Mouse (Mus musculus) midbrain, postnatal 0 days (tissue): Measurements from ENCODE around the gene Rbfox1. TPM values are rescaled to one million over a fixed set of nuclear protein-coding genes. Genes with fewer than 3 reads are reported as not detected.
A peak's percentile ranks its signal among the peaks of the same experiment; 100 is the strongest.

Experiments
- ATAC-seq: fragments of 200-750 bp; cut with Nextera tagmentation; 2 replicates; pipeline ENCODE4 v1.8.0; 2017; ENCODE audit warnings: moderate number of reproducible peaks, mild to moderate bottlenecking, moderate TSS enrichment, moderate library complexity; ENCODE audit not compliant: low FRiP score
- DNase-seq: peaks from one replicate; pipeline ENCODE4 v3.0.0-alpha.2; 2015; ENCODE audit warnings: low spot score
- H3K27ac ChIP-seq: fragments of 300-500 bp; sonication (generic); 2 replicates; pipeline ENCODE4 v1.5.1; 2014; ENCODE audit warnings: low read depth, mild to moderate bottlenecking, low read length, mixed read lengths
- H3K27me3 ChIP-seq: fragments of 300-500 bp; sonication (generic); 2 replicates; pipeline ENCODE4 v1.6.1; 2014; ENCODE audit warnings: low read length, control low read depth, mixed read lengths; ENCODE audit not compliant: insufficient read depth
- H3K36me3 ChIP-seq: fragments of 300-500 bp; sonication (generic); 2 replicates; pipeline ENCODE4 v1.6.1; 2014; ENCODE audit warnings: low read length, control low read depth, mixed read lengths; ENCODE audit not compliant: insufficient read depth
- H3K4me1 ChIP-seq: fragments of 300-500 bp; sonication (generic); 2 replicates; pipeline ENCODE4 v1.6.1; 2014; ENCODE audit warnings: mild to moderate bottlenecking, control low read depth, antibody characterized with exemption, low read length, mixed read lengths; ENCODE audit not compliant: insufficient read depth
- H3K4me2 ChIP-seq: fragments of 300-500 bp; sonication (generic); 2 replicates; pipeline ENCODE4 v1.6.1; 2014; ENCODE audit warnings: low read depth, mild to moderate bottlenecking, low read length, mixed read lengths; ENCODE audit not compliant: poor library complexity, severe bottlenecking
- H3K4me3 ChIP-seq: fragments of 300-500 bp; sonication (generic); 2 replicates; pipeline ENCODE4 v1.5.1; 2014; ENCODE audit warnings: low read depth, mild to moderate bottlenecking, low read length, moderate library complexity
- H3K9ac ChIP-seq: fragments of 300-500 bp; sonication (generic); replicated peaks from 2 replicates; pipeline ENCODE4 v1.6.1; 2014; ENCODE audit warnings: mild to moderate bottlenecking, low read length, moderate library complexity, mixed read lengths; ENCODE audit not compliant: poor library complexity, severe bottlenecking
- H3K9me3 ChIP-seq: fragments of 300-500 bp; sonication (generic); 2 replicates; pipeline ENCODE4 v1.6.1; 2016; ENCODE audit warnings: low read length, control low read depth
- CTCF ChIP-seq: IDR thresholded peaks from 2 replicates; pipeline ENCODE4 v1.5.1; 2016; ENCODE audit warnings: antibody characterized with exemption, mild to moderate bottlenecking
- WGBS: fragments of 180-500 bp; shearing (Covaris S2); extraction: QIAGEN DNeasy Blood & Tissue Kit; methylation state at CpG from one replicate; pipeline ENCODE4 v1.1.7; 2014; 5-methylcytosine and 5-hydroxymethylcytosine counted together
- polyA plus RNA-seq: library from polyadenylated mRNA; unstranded; fragments of >200 nt; fragmentation: Nextera tagmentation; extraction: Ambion mirVana; gene quantifications from 2 replicates; pipeline ENCODE4 v1.2.1, GENCODE M21; 2015
- total RNA-seq: library from RNA; depleted of rRNA; stranded (reverse); fragments of >200 nt; gene quantifications from 2 replicates; pipeline ENCODE4 v1.2.3, GENCODE M21; 2014

The Rbfox1 gene
- total and polyA plus RNA-seq, 2 experiments from 2014 or later, result 142 to 242 TPM

DNA sequence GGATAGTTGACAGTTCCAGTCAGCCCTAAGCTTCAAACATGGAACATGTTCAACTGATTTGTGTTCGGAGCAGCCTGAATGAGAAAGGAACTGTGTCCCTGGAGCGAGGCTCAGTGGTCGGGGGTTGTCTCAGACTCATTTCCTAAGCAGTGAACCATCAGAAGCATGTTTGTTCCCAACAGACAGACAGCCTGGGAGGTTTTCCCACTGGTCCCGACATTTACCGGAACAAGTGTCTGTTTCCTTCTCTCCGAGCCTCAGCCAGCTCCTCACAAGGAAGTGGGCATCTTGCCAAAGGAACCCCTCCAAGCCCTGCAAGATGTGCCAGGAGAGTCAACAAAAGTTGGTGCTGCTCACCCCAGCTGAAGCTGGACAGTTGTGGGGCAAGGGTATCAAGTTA, 1022.4 kb downstream of the Rbfox1 start:
- no peak for TF ChIP-seq CTCF
- 56% methylated on average over 6 of the region's 6 CpGs for WGBS
- Histone ChIP-seq H3K27ac (no peak overlapping the region), H3K9me3 (no peaks in the 10 kb centered on the region), H3K4me3 (no peak overlapping the region), H3K27me3 (no peaks in the 10 kb centered on the region), H3K36me3 (no peaks in the 10 kb centered on the region), H3K4me1 (no peaks in the 10 kb centered on the region), H3K9ac (no peak overlapping the region), H3K4me2 (no peak overlapping the region)
- no peak for ATAC-seq
- DNase-seq, result peak; percentile 54

DNA sequence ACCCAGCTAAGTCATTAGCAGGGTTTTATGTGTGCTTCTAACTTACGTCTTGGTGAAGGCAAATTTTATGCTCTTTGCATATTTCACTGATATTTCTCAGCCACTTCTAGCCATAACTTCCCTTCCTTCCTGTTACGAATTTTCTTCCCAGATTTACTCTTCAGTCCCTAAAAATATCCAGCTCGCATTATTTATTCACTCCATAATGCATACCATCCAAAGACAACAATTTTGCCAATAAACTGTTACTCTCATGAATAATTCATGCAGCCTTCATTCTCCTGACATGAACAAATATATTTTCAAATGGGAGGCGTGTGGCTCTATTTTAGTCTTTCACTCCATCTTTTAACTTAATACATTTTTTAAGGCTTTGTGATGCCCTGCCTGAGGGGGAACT, 1029.4 kb downstream of the Rbfox1 start:
- WGBS, result 51% methylated on average over 4 of the region's 4 CpGs
- H3K36me3 ChIP-seq, result no peaks in the 10 kb centered on the region
- H3K4me3 ChIP-seq, result no peak overlapping the region
- no peak overlapping the region for H3K27ac ChIP-seq
- no peaks in the 10 kb centered on the region for H3K9me3 ChIP-seq
- ATAC-seq, result no peak
- H3K9ac ChIP-seq, result no peak overlapping the region
- no peak overlapping the region for H3K4me2 ChIP-seq
- TF ChIP-seq CTCF, result no peak
- H3K27me3 ChIP-seq, result no peaks in the 10 kb centered on the region
- H3K4me1 ChIP-seq, result no peaks in the 10 kb centered on the region
- DNase-seq, result no peak

DNA sequence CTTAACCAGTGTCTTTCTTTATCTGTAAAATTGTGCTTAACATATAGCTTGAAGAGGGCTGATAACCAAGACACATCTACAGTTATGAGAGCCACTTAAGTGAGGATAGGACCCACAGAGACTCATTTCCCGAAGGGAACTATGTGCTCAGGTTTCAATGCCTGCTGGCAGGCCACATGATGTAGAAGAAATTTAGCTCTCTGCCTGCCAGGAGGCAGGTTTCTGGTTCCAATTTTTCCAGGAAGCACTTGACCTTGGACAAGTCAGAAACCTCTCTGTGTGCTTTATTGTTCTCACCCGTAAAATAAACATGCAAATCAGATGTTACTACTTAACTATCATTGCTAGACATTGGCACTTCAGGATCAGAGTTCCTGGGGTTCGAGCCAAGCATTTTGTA, 1033.5 kb downstream of the Rbfox1 start:
- Histone ChIP-seq H3K9ac (no peak overlapping the region), H3K4me2 (no peak overlapping the region), H3K27ac (no peak overlapping the region), H3K27me3 (no peaks in the 10 kb centered on the region), H3K9me3 (no peaks in the 10 kb centered on the region), H3K4me3 (no peak overlapping the region), H3K4me1 (no peaks in the 10 kb centered on the region), H3K36me3 (no peaks in the 10 kb centered on the region)
- TF ChIP-seq CTCF, result no peak
- no peak for ATAC-seq
- DNase-seq, result no peak
- 53% methylated on average over 3 of the region's 3 CpGs for WGBS

DNA sequence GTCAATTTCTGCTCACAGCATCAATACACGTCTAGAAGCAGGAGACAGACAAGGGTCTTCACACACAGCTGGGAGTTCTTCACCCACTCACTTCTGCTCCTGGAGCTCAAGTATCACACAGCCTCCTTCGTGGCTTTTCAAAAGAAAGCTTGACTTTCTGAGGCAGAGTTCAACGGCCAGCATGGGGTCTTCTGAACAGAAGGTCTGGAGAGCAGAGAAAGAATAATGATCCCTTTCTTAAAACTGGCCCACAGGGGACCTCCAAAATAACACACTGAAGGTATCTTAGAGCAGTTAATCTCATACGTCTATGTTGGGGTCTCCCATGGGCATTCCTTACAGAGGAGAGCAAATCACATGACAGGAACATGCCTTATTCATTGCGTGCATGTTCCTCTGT, 1034.5 kb downstream of the Rbfox1 start:
- no peak overlapping the region for H3K9ac ChIP-seq
- no peaks in the 10 kb centered on the region for H3K36me3 ChIP-seq
- no peak overlapping the region for H3K4me2 ChIP-seq
- 37% methylated on average over 5 of the region's 5 CpGs for WGBS
- H3K4me3 ChIP-seq, result no peak overlapping the region
- DNase-seq (no peak), ATAC-seq (no peak)
- H3K9me3 ChIP-seq, result no peaks in the 10 kb centered on the region
- peak overlapping the region; percentile 6; the same call in 1 of the 2 replicates for H3K27ac ChIP-seq
- no peak for TF ChIP-seq CTCF
- H3K4me1 ChIP-seq, result no peaks in the 10 kb centered on the region
- H3K27me3 ChIP-seq, result no peaks in the 10 kb centered on the region

DNA sequence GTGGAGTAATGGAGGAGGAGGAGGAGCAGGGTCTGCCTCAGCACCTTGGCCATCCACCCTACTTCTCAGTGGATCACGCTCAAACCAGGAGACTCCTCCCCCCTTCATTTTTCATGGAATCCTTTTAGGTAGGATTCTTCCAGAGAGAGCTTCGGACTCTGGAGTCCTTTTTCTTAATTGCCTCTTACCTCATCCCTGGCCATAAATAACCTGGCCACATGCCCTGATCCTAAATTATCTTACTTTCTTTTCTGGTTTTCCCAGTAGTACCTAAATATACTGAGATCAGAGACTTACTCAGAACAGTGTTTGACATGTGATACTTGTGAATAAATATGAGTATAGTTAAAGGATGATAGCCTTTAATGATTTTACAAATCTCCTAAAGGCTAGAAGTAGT, 1042.5 kb downstream of the Rbfox1 start:
- no peak overlapping the region for H3K27ac ChIP-seq
- H3K27me3 ChIP-seq, result no peaks in the 10 kb centered on the region
- H3K4me3 ChIP-seq, result no peak overlapping the region
- TF ChIP-seq CTCF, result no peak
- no peak overlapping the region for H3K9ac ChIP-seq
- no peak for ATAC-seq
- H3K9me3 ChIP-seq, result no peaks in the 10 kb centered on the region
- H3K4me2 ChIP-seq, result no peak overlapping the region
- no peaks in the 10 kb centered on the region for H3K36me3 ChIP-seq
- 78% methylated on average over 2 of the region's 2 CpGs for WGBS
- H3K4me1 ChIP-seq, result no peaks in the 10 kb centered on the region
- no peak for DNase-seq

DNA sequence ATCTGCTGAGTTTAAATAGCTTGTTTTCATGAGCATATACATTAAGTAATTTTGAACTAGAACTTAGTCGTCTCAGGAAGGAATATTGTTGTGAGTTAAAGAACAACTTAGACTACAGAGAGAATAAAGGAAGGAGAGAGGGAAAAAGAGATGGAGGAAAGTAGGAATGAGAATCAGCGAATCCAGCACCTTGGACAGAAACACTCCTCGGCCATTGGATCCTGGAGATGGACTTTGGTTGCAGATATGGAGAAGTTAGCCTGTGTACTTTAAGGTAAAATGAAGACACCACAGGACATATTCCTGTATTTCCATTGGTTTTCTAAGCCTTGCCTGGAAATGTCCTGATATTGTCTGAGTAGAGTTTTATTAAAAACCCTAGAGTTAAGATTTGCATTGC, 1045.6 kb downstream of the Rbfox1 start:
- 66% methylated on average over 3 of the region's 3 CpGs for WGBS
- Histone ChIP-seq H3K4me3 (no peak overlapping the region), H3K9ac (no peak overlapping the region), H3K36me3 (no peaks in the 10 kb centered on the region), H3K27ac (no peak overlapping the region), H3K4me1 (no peaks in the 10 kb centered on the region), H3K9me3 (no peaks in the 10 kb centered on the region), H3K27me3 (no peaks in the 10 kb centered on the region), H3K4me2 (no peak overlapping the region)
- TF ChIP-seq CTCF, result no peak
- DNase-seq (no peak), ATAC-seq (no peak)
